Mouse (Mus musculus) forebrain, postnatal 0 days (tissue): ENCODE results near the gene Smyd3. TPM values are rescaled to one million over a fixed set of nuclear protein-coding genes. Genes with fewer than 3 reads are reported as not detected.

Experiments
- ATAC-seq: fragments of 200-750 bp; cut with Nextera tagmentation; 2 replicates; pipeline ENCODE4 v1.8.0; 2017; ENCODE audit warnings: mild to moderate bottlenecking, moderate library complexity
- DNase-seq: peaks from one replicate; pipeline ENCODE4 v3.0.0-alpha.2; 2015
- H3K27ac ChIP-seq: fragments of 300-500 bp; sonication (generic); 2 replicates; pipeline ENCODE4 v1.5.1; 2014; ENCODE audit warnings: low read depth, mild to moderate bottlenecking, antibody characterized with exemption, low read length, moderate library complexity, mixed read lengths
- H3K27me3 ChIP-seq: fragments of 300-500 bp; sonication (generic); 2 replicates; pipeline ENCODE4 v1.6.1; 2014; ENCODE audit warnings: mild to moderate bottlenecking, low read length, mixed read lengths; ENCODE audit not compliant: insufficient read depth
- H3K36me3 ChIP-seq: fragments of 300-500 bp; sonication (generic); 2 replicates; pipeline ENCODE4 v1.6.1; 2014; ENCODE audit warnings: mild to moderate bottlenecking, moderate library complexity; ENCODE audit not compliant: insufficient read depth
- H3K4me1 ChIP-seq: fragments of 300-500 bp; sonication (generic); 2 replicates; pipeline ENCODE4 v1.6.1; 2014; ENCODE audit warnings: antibody characterized with exemption; ENCODE audit not compliant: insufficient read depth
- H3K4me2 ChIP-seq: fragments of 300-500 bp; sonication (generic); 2 replicates; pipeline ENCODE4 v1.6.1; 2014; ENCODE audit warnings: low read depth, mild to moderate bottlenecking, moderate library complexity
- H3K4me3 ChIP-seq: fragments of 300-500 bp; sonication (generic); 2 replicates; pipeline ENCODE4 v1.5.1; 2014; ENCODE audit warnings: low read depth, low read length, mixed read lengths
- H3K9ac ChIP-seq: fragments of 300-500 bp; sonication (generic); 2 replicates; pipeline ENCODE4 v1.6.1; 2014; ENCODE audit warnings: mild to moderate bottlenecking
- H3K9me3 ChIP-seq: fragments of 300-500 bp; sonication (generic); 2 replicates; pipeline ENCODE4 v1.6.1; 2016; ENCODE audit warnings: low read length
- CTCF ChIP-seq: sonication (generic); IDR thresholded peaks from 2 replicates; pipeline ENCODE4 v1.5.1; 2016; ENCODE audit warnings: antibody characterized with exemption, control low read depth, low read depth
- WGBS: fragments of 180-500 bp; shearing (Covaris S2); extraction: QIAGEN DNeasy Blood & Tissue Kit; methylation state at CpG from one replicate; pipeline ENCODE4 v1.1.7; 2014; 5-methylcytosine and 5-hydroxymethylcytosine counted together
- polyA plus RNA-seq: library from polyadenylated mRNA; unstranded; fragments of >200 nt; fragmentation: Nextera tagmentation; extraction: Ambion mirVana; gene quantifications from 2 replicates; pipeline ENCODE4 v1.2.1, GENCODE M21; 2015
- total RNA-seq: library from RNA; depleted of rRNA; stranded (reverse); fragments of >200 nt; gene quantifications from 2 replicates; pipeline ENCODE4 v1.2.3, GENCODE M21; 2014

Smyd3 gene
- total and polyA plus RNA-seq, 2 experiments from 2014 or later = 19.0 to 27.6 TPM

- Histone ChIP-seq H3K27ac (no peak overlapping the region), H3K4me3 (no peak overlapping the region), H3K9me3 (no peaks in the 10 kb centered on the region), H3K9ac (no peak overlapping the region), H3K36me3 (no peaks in the 10 kb centered on the region), H3K4me1 (no peaks in the 10 kb centered on the region), H3K27me3 (no peaks in the 10 kb centered on the region), H3K4me2 (no peak overlapping the region)
- DNase-seq (no peak), ATAC-seq (no peak)
- WGBS = 85% methylated on average over 5 of the region's 5 CpGs
- no peak for TF ChIP-seq CTCF
These were observed 428.7 kb downstream of the Smyd3 start for GRCm38 (mm10) chr1:179089174-179089573.

- no peak for ATAC-seq
- no peaks in the 10 kb centered on the region for H3K36me3 ChIP-seq
- TF ChIP-seq CTCF = peak; percentile 33
- no peak overlapping the region for H3K27ac ChIP-seq
- H3K9ac ChIP-seq = no peak overlapping the region
- no peaks in the 10 kb centered on the region for H3K27me3 ChIP-seq
- H3K4me2 ChIP-seq = no peak overlapping the region
- DNase-seq = no peak
- no peaks in the 10 kb centered on the region for H3K9me3 ChIP-seq
- H3K4me1 ChIP-seq = no peaks in the 10 kb centered on the region
- H3K4me3 ChIP-seq = no peak overlapping the region
- WGBS = 61% methylated on average over 6 of the region's 6 CpGs
These were observed 430.5 kb downstream of the Smyd3 start for GRCm38 (mm10) chr1:179087033-179087998.

- TF ChIP-seq CTCF = no peak
- Histone ChIP-seq H3K4me1 (no peaks in the 10 kb centered on the region), H3K9me3 (no peaks in the 10 kb centered on the region), H3K9ac (no peak overlapping the region), H3K36me3 (no peaks in the 10 kb centered on the region), H3K27ac (no peak overlapping the region), H3K4me3 (no peak overlapping the region), H3K27me3 (no peaks in the 10 kb centered on the region), H3K4me2 (no peak overlapping the region)
- ATAC-seq (no peak), DNase-seq (no peak)
- 94% methylated on average over 7 of the region's 7 CpGs for WGBS
These were observed 431.6 kb downstream of the Smyd3 start for GRCm38 (mm10) chr1:179086208-179086607.

GRCm38 (mm10) chr1:179083098-179083497 is 434.7 kb downstream of the Smyd3 start:
- no peak for ATAC-seq
- no peak overlapping the region for H3K4me2 ChIP-seq
- TF ChIP-seq CTCF = no peak

GRCm38 (mm10) chr1:179073846-179074245 is 444.0 kb downstream of the Smyd3 start:
- DNase-seq (no peak), ATAC-seq (no peak)
- Histone ChIP-seq H3K4me3 (no peak overlapping the region), H3K27ac (no peak overlapping the region), H3K9me3 (no peaks in the 10 kb centered on the region), H3K36me3 (no peaks in the 10 kb centered on the region), H3K4me1 (no peaks in the 10 kb centered on the region), H3K4me2 (no peak overlapping the region), H3K9ac (no peak overlapping the region), H3K27me3 (no peaks in the 10 kb centered on the region)
- 64% methylated on average over 7 of the region's 7 CpGs for WGBS
- no peak for TF ChIP-seq CTCF

More at GRCm38 (mm10) chr1:179083098-179083497, 434.7 kb downstream of the Smyd3 start:
- no peaks in the 10 kb centered on the region for H3K27me3 ChIP-seq
- no peak overlapping the region for H3K4me3 ChIP-seq
- H3K36me3 ChIP-seq = no peaks in the 10 kb centered on the region
- H3K9ac ChIP-seq = no peak overlapping the region
- no peak overlapping the region for H3K27ac ChIP-seq
- WGBS = 83% methylated on average over 5 of the region's 5 CpGs
- H3K9me3 ChIP-seq = no peaks in the 10 kb centered on the region
- DNase-seq = no peak
- no peaks in the 10 kb centered on the region for H3K4me1 ChIP-seq

GRCm38 (mm10) chr1:179072935-179073654 is 444.7 kb downstream of the Smyd3 start:
- DNase-seq (peak; percentile 8), ATAC-seq (peak; percentile 27; the same call in 1 of the 2 replicates)
- H3K36me3 ChIP-seq = no peaks in the 10 kb centered on the region
- H3K4me2 ChIP-seq = no peak overlapping the region
- 22% methylated on average over 11 of the region's 11 CpGs for WGBS
- no peak overlapping the region for H3K4me3 ChIP-seq
- no peaks in the 10 kb centered on the region for H3K9me3 ChIP-seq
- H3K9ac ChIP-seq = no peak overlapping the region
- no peaks in the 10 kb centered on the region for H3K27me3 ChIP-seq
- TF ChIP-seq CTCF = no peak
- no peaks in the 10 kb centered on the region for H3K4me1 ChIP-seq
- H3K27ac ChIP-seq = no peak overlapping the region

- ATAC-seq (no peak), DNase-seq (no peak)
- no peak overlapping the region for H3K4me3 ChIP-seq
These were observed 445.4 kb downstream of the Smyd3 start for GRCm38 (mm10) chr1:179072406-179072805.

More at GRCm38 (mm10) chr1:179072406-179072805, 445.4 kb downstream of the Smyd3 start:
- H3K9ac ChIP-seq = no peak overlapping the region
- H3K9me3 ChIP-seq = no peaks in the 10 kb centered on the region
- H3K4me1 ChIP-seq = no peaks in the 10 kb centered on the region
- H3K27ac ChIP-seq = no peak overlapping the region
- H3K4me2 ChIP-seq = no peak overlapping the region
- H3K36me3 ChIP-seq = no peaks in the 10 kb centered on the region
- H3K27me3 ChIP-seq = no peaks in the 10 kb centered on the region
- 60% methylated on average over 1 of the region's 1 CpGs for WGBS
- no peak for TF ChIP-seq CTCF
